Mouse (Mus musculus) intestine, postnatal 0 days (tissue): ENCODE data around the gene Ganc. TPM values are rescaled to one million over a fixed set of nuclear protein-coding genes. Genes with fewer than 3 reads are reported as not detected.
A peak's percentile ranks its signal among the peaks of the same experiment; 100 is the strongest.

Experiments
- ATAC-seq: fragments of 200-750 bp; cut with Nextera tagmentation; 2 replicates; pipeline ENCODE4 v1.8.0; 2017; ENCODE audit warnings: mild to moderate bottlenecking, moderate TSS enrichment, moderate library complexity
- H3K27ac ChIP-seq: fragments of 300-500 bp; sonication (generic); 2 replicates; pipeline ENCODE4 v1.5.1; 2014; ENCODE audit warnings: mild to moderate bottlenecking, low read depth, low read length, moderate library complexity
- H3K27me3 ChIP-seq: fragments of 300-500 bp; sonication (generic); replicated peaks from 2 replicates; pipeline ENCODE4 v1.6.1; 2014; ENCODE audit warnings: low read length, mixed read lengths; ENCODE audit not compliant: control insufficient read depth, insufficient read depth
- H3K36me3 ChIP-seq: fragments of 300-500 bp; sonication (generic); 2 replicates; pipeline ENCODE4 v1.6.1; 2014; ENCODE audit warnings: mild to moderate bottlenecking, moderate library complexity; ENCODE audit not compliant: control insufficient read depth, insufficient read depth
- H3K4me1 ChIP-seq: fragments of 300-500 bp; sonication (generic); replicated peaks from 2 replicates; pipeline ENCODE4 v1.6.1; 2014; ENCODE audit warnings: antibody characterized with exemption, low read length, mixed read lengths; ENCODE audit not compliant: control insufficient read depth, insufficient read depth
- H3K4me2 ChIP-seq: fragments of 300-500 bp; sonication (generic); replicated peaks from 2 replicates; pipeline ENCODE4 v1.6.1; 2014; ENCODE audit warnings: low read depth, mild to moderate bottlenecking, moderate library complexity
- H3K4me3 ChIP-seq: fragments of 300-500 bp; sonication (generic); 2 replicates; pipeline ENCODE4 v1.5.1; 2014; ENCODE audit warnings: low read depth, low read length
- H3K9ac ChIP-seq: fragments of 300-500 bp; sonication (generic); 2 replicates; pipeline ENCODE4 v1.6.1; 2014; ENCODE audit warnings: mild to moderate bottlenecking, low read depth, low read length
- H3K9me3 ChIP-seq: fragments of 300-500 bp; sonication (generic); 2 replicates; pipeline ENCODE4 v1.6.1; 2016; ENCODE audit warnings: mixed run types; ENCODE audit not compliant: control insufficient read depth
- CTCF ChIP-seq: sonication (generic); IDR thresholded peaks from 2 replicates; pipeline ENCODE4 v1.5.1; 2016; ENCODE audit warnings: low read depth, mild to moderate bottlenecking, control low read depth, antibody characterized with exemption, moderate library complexity
- WGBS: fragments of 180-500 bp; shearing (Covaris S2); extraction: QIAGEN DNeasy Blood & Tissue Kit; methylation state at CpG from one replicate; pipeline ENCODE4 v1.1.7; 2014; 5-methylcytosine and 5-hydroxymethylcytosine counted together
- polyA plus RNA-seq: library from polyadenylated mRNA; unstranded; fragments of >200 nt; fragmentation: Nextera tagmentation; extraction: Ambion mirVana; gene quantifications from 2 replicates; pipeline ENCODE4 v1.2.1, GENCODE M21; 2015

Gene Ganc
- polyA plus RNA-seq, 1 experiment from 2014 or later = 9.0 TPM

GRCm38 (mm10) chr2:120468011-120468410, 64.3 kb downstream of the Ganc start:
- no peak for TF ChIP-seq CTCF
- no peak for ATAC-seq
- H3K9me3 ChIP-seq = no peaks in the 10 kb centered on the region
- H3K4me1 ChIP-seq = no peaks in the 10 kb centered on the region
- no peaks in the 10 kb centered on the region for H3K27me3 ChIP-seq
- no peak overlapping the region for H3K4me2 ChIP-seq
- no peaks in the 10 kb centered on the region for H3K36me3 ChIP-seq
- no peak overlapping the region for H3K9ac ChIP-seq
- H3K4me3 ChIP-seq = no peak overlapping the region
- H3K27ac ChIP-seq = no peak overlapping the region

- Histone ChIP-seq H3K9me3 (no peaks in the 10 kb centered on the region), H3K27ac (no peak overlapping the region), H3K4me1 (no peaks in the 10 kb centered on the region), H3K4me3 (no peak overlapping the region), H3K4me2 (no peak overlapping the region), H3K27me3 (no peaks in the 10 kb centered on the region), H3K9ac (no peak overlapping the region), H3K36me3 (no peaks in the 10 kb centered on the region)
- WGBS = 90% methylated on average over 3 of the region's 3 CpGs
- TF ChIP-seq CTCF = no peak
- ATAC-seq = no peak
Measured at GRCm38 (mm10) chr2:120469220-120469619, 65.5 kb downstream of the Ganc start.

- no peak overlapping the region for H3K4me3 ChIP-seq
- TF ChIP-seq CTCF = no peak
- no peak for ATAC-seq
- H3K27me3 ChIP-seq = no peaks in the 10 kb centered on the region
- H3K27ac ChIP-seq = no peak overlapping the region
- no peaks in the 10 kb centered on the region for H3K9me3 ChIP-seq
- no peak overlapping the region for H3K4me2 ChIP-seq
- WGBS = 87% methylated on average over 10 of the region's 10 CpGs
- no peaks in the 10 kb centered on the region for H3K36me3 ChIP-seq
- H3K4me1 ChIP-seq = no peaks in the 10 kb centered on the region
- no peak overlapping the region for H3K9ac ChIP-seq
Measured at GRCm38 (mm10) chr2:120469715-120470114, 66.0 kb downstream of the Ganc start.

GRCm38 (mm10) chr2:120470856-120471255, 67.2 kb downstream of the Ganc start:
- no peak for ATAC-seq
- 82% methylated on average over 4 of the region's 4 CpGs for WGBS
- no peaks in the 10 kb centered on the region for H3K27me3 ChIP-seq
- H3K4me1 ChIP-seq = no peaks in the 10 kb centered on the region
- H3K9me3 ChIP-seq = no peaks in the 10 kb centered on the region
- no peaks in the 10 kb centered on the region for H3K36me3 ChIP-seq
- TF ChIP-seq CTCF = no peak
- no peak overlapping the region for H3K4me3 ChIP-seq
- H3K4me2 ChIP-seq = no peak overlapping the region
- H3K9ac ChIP-seq = no peak overlapping the region
- no peak overlapping the region for H3K27ac ChIP-seq

GRCm38 (mm10) chr2:120476277-120477087, 72.8 kb downstream of the Ganc start:
- Histone ChIP-seq H3K9me3 (no peaks in the 10 kb centered on the region), H3K27me3 (no peaks in the 10 kb centered on the region), H3K36me3 (no peaks in the 10 kb centered on the region), H3K9ac (no peak overlapping the region), H3K4me1 (no peaks in the 10 kb centered on the region), H3K27ac (no peak overlapping the region), H3K4me2 (no peak overlapping the region), H3K4me3 (no peak overlapping the region)
- TF ChIP-seq CTCF = no peak
- no peak for ATAC-seq
- WGBS = 85% methylated on average over 13 of the region's 13 CpGs

GRCm38 (mm10) chr2:120478600-120478999, 74.9 kb downstream of the Ganc start:
- H3K27me3 ChIP-seq = no peaks in the 10 kb centered on the region
- TF ChIP-seq CTCF = peak; percentile 82
- 0 out of 2 replicates have a peak, but pooled peaks cover 3% of the 10 kb centered on the region for H3K4me1 ChIP-seq
- H3K4me2 ChIP-seq = no peak overlapping the region
- ATAC-seq = no peak; the same call in 1 of the 2 replicates
- WGBS = 53% methylated on average over 3 of the region's 3 CpGs
- H3K27ac ChIP-seq = no peak overlapping the region
- H3K9ac ChIP-seq = no peak overlapping the region
- no peaks in the 10 kb centered on the region for H3K9me3 ChIP-seq
- no peaks in the 10 kb centered on the region for H3K36me3 ChIP-seq
- H3K4me3 ChIP-seq = no peak overlapping the region
